Mouse (Mus musculus) cerebellum, adult 2 months (tissue): Measurements from ENCODE around the gene Nol9.

Experiments
- CTCF ChIP-seq: fragments of 200-500 bp; IDR thresholded peaks from 2 replicates; pipeline ENCODE4 v1.5.1; 2011; ENCODE audit warnings: low read depth, mild to moderate bottlenecking, control low read depth, low read length, moderate library complexity, borderline replicate concordance; ENCODE audit not compliant: insufficient read depth
- POLR2A ChIP-seq: fragments of 200-500 bp; IDR thresholded peaks from 2 replicates; pipeline ENCODE4 v1.6.1; 2011; ENCODE audit warnings: low read length, control low read depth, borderline replicate concordance; ENCODE audit not compliant: insufficient read depth

- TF ChIP-seq CTCF (no peak), POLR2A (no peak)
Measured at GRCm38 (mm10) chr4:152067280-152067679, 28.2 kb downstream of the Nol9 start.
